Mouse (Mus musculus) monocyte, adult 2 months (primary cell): ENCODE data around the gene Gm42674.

Experiments
- DNase-seq, 2 experiments: peaks; one replicate each; pipeline ENCODE4 v3.0.0; 2022; ENCODE audit warnings: low spot score in 2 of 2, low read depth in 1 of 2

The Gm42674 gene

DNA sequence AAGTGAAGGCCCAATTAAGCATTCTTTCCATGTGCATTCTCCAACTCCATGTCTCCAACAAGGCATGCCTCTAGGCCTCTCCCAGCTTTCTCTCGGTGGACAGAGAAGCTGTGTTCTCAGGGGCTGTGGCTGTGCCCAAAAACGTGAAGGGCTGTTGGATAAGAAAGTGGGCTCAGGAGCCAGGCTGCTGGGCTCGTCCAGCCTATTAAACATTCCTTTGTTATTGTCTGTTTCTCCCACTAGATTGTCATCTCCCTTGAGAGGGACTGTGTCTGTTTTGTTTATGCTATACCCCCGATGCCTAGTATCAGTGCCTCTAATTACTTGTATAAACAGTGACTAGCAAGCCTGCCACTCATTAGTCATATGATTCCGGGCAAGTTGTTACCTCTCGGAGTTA is 4.0 kb upstream of the Gm42674 start:
- no peak for DNase-seq

DNA sequence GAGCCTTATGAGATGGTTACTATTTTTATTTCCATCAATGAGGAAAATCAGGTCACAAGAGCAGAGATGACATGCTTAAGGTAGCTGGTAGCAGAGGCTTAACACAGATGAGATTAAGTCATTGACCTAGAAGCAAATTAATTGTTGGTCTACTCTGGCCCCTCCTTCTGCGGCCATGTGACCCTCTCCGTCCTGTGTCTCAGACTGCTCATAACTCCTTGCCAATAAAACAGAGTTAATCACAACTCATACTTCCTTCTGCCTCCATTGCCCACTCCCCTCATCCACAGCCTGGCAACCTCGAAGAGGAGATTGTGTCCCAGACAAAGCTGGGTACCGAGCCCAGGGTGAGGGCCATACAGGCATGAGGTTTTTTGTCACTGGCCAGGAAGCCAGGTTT is 3.5 kb upstream of the Gm42674 start:
- DNase-seq = no peak

GRCm38 (mm10) chr3:90599401-90599800 is 2.3 kb upstream of the Gm42674 start:
- no peak for DNase-seq

DNA sequence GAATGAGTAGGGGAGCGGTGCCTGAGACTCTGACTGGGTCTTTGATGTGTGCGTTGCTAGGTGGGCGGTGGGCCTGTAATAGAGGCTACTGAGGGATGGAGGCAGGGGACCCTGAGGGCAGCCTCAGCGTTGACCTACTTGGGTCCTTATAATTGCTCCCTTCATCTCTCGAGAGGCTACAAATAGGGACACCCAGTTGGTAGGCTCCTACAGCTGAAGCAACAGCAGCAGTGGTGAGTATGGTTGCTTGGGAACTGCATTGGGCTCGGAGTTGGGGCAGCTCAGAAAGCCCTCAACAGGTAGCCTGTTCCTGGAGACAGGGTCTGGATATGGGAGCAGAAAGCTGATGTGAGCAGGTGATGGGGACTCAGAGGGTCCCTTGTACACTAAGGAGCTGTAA is 1.7 kb upstream of the Gm42674 start:
- no peak for DNase-seq

DNA sequence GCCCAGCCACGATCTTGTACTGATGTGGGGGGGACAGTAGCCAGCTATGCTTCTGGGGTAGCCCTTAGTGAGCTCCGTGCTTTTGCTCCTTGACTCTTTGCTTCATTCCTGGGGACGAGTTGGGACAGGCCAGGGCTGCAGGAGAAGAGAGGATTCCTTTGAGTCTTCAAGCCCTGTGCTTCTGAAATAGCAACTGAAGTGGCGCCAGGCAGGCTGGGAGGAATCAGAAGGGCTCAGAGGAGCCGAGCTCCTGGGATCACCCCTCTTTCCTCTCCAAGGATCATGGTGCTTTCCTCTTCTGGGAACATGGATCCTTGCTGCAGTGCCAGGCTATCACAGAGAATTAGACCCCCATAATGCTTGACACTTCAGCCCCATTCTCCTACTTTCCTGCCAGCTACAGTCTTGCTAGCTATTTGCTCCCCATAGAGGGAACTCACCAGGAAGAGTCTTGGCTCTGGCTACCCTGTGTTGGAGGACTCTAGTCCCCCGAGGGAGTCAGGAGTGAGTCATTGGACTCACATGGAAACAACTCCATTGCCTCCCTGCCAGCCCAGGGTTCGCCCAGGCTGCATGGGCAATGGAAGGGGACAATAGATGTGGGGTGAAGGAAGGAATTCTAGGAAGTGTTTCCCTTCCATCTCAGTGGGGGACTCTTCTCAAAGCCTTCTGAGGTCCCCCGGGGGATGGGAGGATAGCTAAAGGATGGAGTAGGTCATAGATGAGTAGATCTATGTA is 1.1 kb upstream of the Gm42674 start:
- no peak for DNase-seq

GRCm38 (mm10) chr3:90603623-90604022 is 1.9 kb downstream of the Gm42674 start, which contains the start of gene S100a4:
Gene S100a4 (plus strand): TSS chr3:90603771.
- peak; percentile 54 to 60 for DNase-seq

GRCm38 (mm10) chr3:90604416-90604815 is 2.7 kb downstream of the Gm42674 start:
- peak; percentile 75 to 78 for DNase-seq

DNA sequence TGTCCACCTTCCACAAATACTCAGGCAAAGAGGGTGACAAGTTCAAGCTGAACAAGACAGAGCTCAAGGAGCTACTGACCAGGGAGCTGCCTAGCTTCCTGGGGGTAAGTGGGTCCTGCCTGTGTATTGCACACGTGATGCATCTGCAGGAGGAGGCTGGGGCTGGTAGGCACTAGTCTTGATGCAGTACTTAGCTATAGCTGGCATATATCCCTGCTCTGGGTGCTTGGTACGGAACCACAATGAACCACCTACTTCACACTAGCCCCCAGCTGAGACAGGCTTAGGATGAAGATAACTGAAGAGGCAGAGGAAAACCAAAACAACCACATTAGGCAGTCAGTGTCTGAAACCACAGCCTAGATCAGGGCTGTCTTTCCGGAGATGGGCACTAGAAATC is 3.3 kb downstream of the Gm42674 start:
- DNase-seq = no peak

DNA sequence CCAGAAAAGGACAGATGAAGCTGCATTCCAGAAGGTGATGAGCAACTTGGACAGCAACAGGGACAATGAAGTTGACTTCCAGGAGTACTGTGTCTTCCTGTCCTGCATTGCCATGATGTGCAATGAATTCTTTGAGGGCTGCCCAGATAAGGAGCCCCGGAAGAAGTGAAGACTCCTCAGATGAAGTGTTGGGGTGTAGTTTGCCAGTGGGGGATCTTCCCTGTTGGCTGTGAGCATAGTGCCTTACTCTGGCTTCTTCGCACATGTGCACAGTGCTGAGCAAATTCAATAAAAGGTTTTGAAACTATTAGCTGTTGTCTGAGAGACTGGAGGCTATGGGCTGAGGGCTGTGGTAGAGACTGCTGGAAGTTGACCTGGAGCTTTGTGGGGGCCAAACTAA is 4.0 kb downstream of the Gm42674 start:
- DNase-seq = no peak

DNA sequence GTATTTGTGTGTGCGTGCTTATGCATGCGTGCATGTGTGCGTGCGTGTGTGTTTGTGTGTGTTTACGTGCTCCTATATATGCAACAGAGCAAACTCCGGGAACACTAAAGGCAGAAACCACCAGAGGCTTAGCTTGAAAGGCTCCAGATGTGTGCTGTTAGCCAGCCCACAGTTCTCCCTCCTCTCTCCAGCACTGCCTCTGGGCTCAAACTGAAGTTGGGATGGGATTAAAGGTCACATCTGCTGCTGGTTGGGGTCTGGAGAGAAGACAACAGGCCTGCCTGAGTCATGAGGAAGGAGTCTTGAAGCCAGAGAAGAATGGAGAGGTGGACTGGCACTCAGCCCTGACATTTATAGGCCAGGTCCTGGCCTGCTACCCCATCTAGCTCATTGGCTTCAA is 4.5 kb downstream of the Gm42674 start:
- no peak for DNase-seq

- DNase-seq = no peak
Observed at GRCm38 (mm10) chr3:90607361-90607760, 5.7 kb downstream of the Gm42674 start.

DNA sequence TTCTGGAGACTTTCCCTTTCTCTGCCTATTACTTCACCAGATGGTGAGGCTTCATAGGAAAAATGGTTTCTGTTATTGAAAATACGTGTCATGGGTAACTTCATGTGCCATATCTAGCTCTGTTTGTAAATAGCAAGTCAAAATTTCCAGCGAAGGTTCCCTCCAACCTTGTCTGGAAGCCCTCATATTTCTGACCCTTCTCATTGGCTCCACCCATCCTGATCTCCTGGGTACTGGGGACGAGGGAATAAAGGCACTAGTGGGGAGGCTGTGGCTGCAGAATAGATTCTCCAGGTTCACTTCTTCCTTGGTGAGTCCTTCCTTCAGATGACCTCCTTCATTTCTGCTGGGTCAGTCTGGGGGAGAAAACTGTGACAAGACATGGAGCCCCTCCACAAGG is 6.5 kb downstream of the Gm42674 start, which contains the start of gene S100a5:
S100a5 (plus strand) TSS at position 301 of the 400 bp plus-strand sequence.
- DNase-seq = no peak

DNA sequence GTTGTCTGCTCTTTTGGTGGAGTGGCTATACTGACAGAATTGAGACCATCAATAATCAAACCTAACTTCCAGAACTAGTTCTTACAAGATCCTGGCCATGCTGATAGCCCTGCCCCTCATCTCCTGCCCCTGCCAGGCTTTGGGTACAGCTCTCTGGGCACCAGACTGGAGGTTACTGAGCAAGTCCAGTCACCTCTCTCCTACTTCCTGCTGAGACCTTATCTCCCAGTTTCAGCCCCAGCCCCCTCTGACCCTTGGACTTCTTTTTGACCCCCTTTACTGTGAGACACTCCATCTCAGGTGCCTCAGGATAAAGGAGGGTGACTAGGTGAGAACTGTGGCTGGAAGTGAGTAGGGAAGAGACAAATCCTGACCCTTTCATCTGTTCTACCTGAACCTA is 7.4 kb downstream of the Gm42674 start:
- no peak for DNase-seq

DNA sequence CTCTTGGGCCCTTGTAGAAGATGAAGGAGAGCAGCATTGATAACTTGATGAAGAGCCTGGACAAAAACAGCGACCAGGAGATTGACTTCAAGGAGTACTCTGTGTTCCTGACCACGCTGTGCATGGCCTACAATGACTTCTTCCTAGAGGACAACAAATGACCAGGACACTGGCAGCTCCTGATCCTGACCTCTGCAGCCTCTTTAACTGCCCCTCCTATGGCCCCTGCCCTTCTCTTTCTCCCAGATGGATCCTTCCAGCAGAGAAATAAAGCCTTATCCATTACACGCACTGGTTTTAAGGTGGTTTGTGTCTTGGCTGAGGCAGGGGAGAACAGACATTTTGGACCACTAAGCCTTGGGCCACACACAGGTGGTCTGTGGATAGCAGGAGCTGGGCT is 9.8 kb downstream of the Gm42674 start:
- no peak for DNase-seq

- DNase-seq = no peak
Observed at GRCm38 (mm10) chr3:90612061-90612460, 10.4 kb downstream of the Gm42674 start.

DNA sequence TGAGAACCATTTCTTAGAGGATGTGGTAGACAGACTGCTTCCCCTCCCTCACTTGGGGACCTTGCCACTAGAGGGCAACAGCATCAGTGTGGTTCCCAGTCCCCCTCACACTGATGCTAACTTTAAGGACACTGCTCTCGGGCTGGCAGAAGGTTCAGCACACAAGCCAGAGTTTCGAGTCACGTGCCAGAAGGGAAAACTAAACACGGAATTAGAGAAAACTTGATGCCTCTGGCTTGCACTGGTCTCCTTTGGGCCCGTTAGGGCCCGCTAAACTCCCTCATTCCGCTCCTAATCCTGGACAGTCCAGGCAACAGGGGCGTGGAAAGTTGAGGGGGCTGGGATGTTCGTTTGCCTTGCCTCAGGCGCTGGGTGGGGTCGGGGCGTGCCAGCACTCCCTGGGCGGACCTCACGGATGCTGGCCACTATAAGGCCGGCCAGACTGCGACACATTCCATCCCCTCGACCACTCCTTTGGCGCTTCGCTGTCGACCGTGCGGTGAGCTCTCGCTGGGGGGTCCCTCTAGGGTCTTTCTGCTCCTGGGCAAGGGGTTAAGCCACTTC is 11.1 kb downstream of the Gm42674 start, which contains the start of gene S100a6:
S100a6 (plus strand) TSS at position 155 of the 564 bp plus-strand sequence.
- peak in 1 of 2 experiments; percentile 50 for DNase-seq

GRCm38 (mm10) chr3:90613461-90614147 is 11.9 kb downstream of the Gm42674 start:
- no peak for DNase-seq

DNA sequence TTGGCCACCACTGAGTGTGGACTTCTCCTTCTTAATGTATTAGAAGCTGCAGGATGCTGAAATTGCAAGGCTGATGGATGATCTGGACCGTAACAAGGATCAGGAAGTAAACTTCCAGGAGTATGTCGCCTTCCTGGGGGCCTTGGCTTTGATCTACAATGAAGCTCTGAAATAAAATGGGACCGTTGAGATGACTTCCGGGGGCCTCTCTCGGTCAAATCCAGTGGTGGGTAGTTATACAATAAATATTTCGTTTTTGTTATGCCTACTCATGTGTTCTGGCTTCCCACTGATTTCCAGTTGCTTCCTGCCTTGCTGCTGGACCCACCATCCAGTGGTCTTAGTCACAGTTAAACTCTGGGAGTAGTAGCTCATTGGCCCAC is 12.4 kb downstream of the Gm42674 start:
- DNase-seq = no peak

DNA sequence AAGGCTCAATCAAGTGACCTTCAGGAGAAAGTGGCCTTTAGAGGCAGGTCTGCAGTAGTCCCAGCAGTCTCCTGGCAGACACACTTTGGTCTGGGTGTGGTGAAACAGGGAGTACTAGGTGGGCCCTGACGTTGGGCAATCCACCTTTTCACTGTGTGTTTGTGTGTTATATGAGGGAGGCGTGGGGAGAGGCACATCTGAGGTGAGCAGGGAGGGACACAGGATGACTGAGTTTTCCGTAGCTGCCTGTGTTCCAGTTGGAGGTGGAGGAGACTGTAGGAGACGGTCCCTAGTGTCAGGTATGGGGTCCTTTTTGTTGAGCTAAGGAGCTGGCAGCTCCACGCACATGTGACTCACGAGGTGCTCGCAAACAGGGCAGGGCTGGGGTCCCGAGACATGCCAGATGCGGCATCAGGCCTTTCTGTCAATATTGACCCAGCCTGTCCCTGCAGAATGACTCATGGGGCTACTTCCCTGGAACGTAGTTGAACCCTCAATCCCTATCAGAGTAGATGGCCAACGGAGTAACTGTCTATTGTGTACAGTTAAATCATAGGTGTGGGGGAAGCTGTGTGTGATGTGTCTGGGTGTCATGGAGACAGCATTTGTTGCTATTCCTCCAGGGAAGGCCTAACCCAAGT is 13.0 kb downstream of the Gm42674 start:
- DNase-seq = no peak

GRCm38 (mm10) chr3:90615415-90615814 is 13.7 kb downstream of the Gm42674 start:
- peak in 1 of 2 experiments; percentile 41 for DNase-seq

DNA sequence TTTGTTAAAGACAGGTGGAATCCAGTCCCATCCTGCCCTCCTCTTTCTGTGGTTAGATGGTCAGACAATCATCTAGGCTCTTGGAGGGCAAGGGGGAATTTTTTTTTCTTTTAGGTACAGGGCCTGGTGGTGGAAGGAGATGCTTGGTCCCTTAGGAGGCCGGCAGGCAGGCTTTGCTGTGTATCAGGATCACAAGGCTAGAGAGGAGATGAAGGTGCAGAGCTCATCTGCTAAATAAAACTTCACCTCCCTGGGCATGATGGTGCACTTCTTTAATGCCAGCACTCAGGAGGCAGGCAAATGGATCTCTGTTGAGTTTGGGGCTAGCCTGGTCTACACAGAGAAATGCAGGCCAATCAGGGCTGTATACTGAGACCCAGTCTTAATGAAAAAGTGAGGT is 14.2 kb downstream of the Gm42674 start:
- no peak for DNase-seq

DNA sequence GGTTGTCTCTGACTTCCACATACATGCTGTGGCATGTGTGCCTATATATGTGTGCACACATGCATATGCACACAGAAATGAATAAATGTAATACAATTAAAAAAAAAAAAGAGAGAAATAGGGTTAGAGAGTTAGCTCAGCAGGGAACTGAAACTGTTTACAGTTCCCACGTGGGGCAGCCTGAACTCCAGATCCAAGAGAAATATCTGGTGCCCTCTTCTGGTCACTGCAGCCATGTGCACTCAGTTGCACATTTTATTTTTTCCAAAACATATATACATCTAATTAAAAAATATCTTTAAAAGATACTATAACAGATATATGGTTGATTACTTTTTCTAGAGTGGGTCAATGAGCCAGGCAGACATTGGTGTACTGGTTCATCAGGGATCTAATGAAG is 15.9 kb downstream of the Gm42674 start:
- no peak for DNase-seq
